Mouse (Mus musculus) heart, postnatal 0 days (tissue): Measurements from ENCODE around the gene Ebf4. TPM values are rescaled to one million over a fixed set of nuclear protein-coding genes. Genes with fewer than 3 reads are reported as not detected.

ENCODE experiments used
- ATAC-seq: fragments of 200-750 bp; cut with Nextera tagmentation; 2 replicates; pipeline ENCODE4 v1.8.0; 2017; ENCODE audit warnings: low read depth, moderate number of reproducible peaks, moderate library complexity; ENCODE audit not compliant: insufficient read depth
- DNase-seq: peaks from one replicate; pipeline ENCODE4 v3.0.0-alpha.2; 2016; ENCODE audit warnings: low spot score
- H3K27ac ChIP-seq: fragments of 300-500 bp; sonication (generic); 2 replicates; pipeline ENCODE4 v1.5.1; 2014; ENCODE audit warnings: low read depth, mild to moderate bottlenecking
- H3K27me3 ChIP-seq: fragments of 300-500 bp; sonication (generic); 2 replicates; pipeline ENCODE4 v1.6.1; 2014; ENCODE audit warnings: low read length, mixed read lengths; ENCODE audit not compliant: control insufficient read depth, insufficient read depth
- H3K36me3 ChIP-seq: fragments of 300-500 bp; sonication (generic); replicated peaks from 2 replicates; pipeline ENCODE4 v1.6.1; 2014; ENCODE audit warnings: low read length, mixed read lengths; ENCODE audit not compliant: control insufficient read depth, insufficient read depth
- H3K4me1 ChIP-seq: fragments of 300-500 bp; sonication (generic); 2 replicates; pipeline ENCODE4 v1.6.1; 2014; ENCODE audit warnings: antibody characterized with exemption; ENCODE audit not compliant: control insufficient read depth, insufficient read depth
- H3K4me2 ChIP-seq: fragments of 300-500 bp; sonication (generic); 2 replicates; pipeline ENCODE4 v1.6.1; 2014; ENCODE audit warnings: low read depth, mild to moderate bottlenecking, low read length, moderate library complexity
- H3K4me3 ChIP-seq: fragments of 300-500 bp; sonication (generic); 2 replicates; pipeline ENCODE4 v1.5.1; 2014; ENCODE audit warnings: low read depth, low read length
- H3K9ac ChIP-seq: fragments of 300-500 bp; sonication (generic); replicated peaks from 2 replicates; pipeline ENCODE4 v1.6.1; 2014; ENCODE audit warnings: low read depth, low read length, mixed read lengths
- H3K9me3 ChIP-seq: fragments of 300-500 bp; sonication (generic); replicated peaks from 2 replicates; pipeline ENCODE4 v1.6.1; 2016; ENCODE audit warnings: low read length; ENCODE audit not compliant: control insufficient read depth
- CTCF ChIP-seq: IDR thresholded peaks from 2 replicates; pipeline ENCODE4 v1.5.1; 2016; ENCODE audit warnings: antibody characterized with exemption, control low read depth, low read depth
- EP300 ChIP-seq: IDR thresholded peaks from 2 replicates; pipeline ENCODE4 v1.6.1; 2016; ENCODE audit warnings: antibody characterized with exemption, low read depth
- WGBS: fragments of 180-500 bp; shearing (Covaris S2); extraction: QIAGEN DNeasy Blood & Tissue Kit; methylation state at CpG from one replicate; pipeline ENCODE4 v1.1.7; 2014; 5-methylcytosine and 5-hydroxymethylcytosine counted together
- polyA plus RNA-seq: library from polyadenylated mRNA; unstranded; fragments of >200 nt; fragmentation: Nextera tagmentation; extraction: Ambion mirVana; gene quantifications from 2 replicates; pipeline ENCODE4 v1.2.1, GENCODE M21; 2015
- total RNA-seq: library from RNA; depleted of rRNA; stranded (reverse); fragments of >200 nt; gene quantifications from 2 replicates; pipeline ENCODE4 v1.2.3, GENCODE M21; 2014; ENCODE audit warnings: low replicate concordance

The Ebf4 gene
- total and polyA plus RNA-seq, 2 experiments from 2014 or later: 0.16 to 1.1 TPM

DNA sequence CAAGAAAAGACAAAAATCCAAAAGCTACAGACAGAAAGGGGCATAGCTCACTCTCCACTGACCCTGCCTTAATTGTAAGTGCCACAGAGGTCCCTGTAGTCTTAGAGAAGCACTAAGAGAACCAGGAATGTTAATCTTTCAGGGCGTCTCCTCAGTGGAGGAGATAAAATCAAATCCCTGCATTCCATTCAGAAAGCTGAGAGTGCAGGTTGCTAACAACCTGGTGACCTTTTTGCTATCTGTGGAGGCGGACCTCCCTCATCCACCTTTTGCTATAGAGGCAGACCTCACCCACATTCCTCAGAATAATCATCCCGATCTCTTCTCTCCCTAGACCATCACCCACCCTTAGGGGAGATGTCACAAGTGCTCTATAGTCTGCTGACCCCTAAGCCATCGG, 5.9 kb upstream of the Ebf4 start:
- H3K36me3 ChIP-seq: no peaks in the 10 kb centered on the region
- ATAC-seq (no peak), DNase-seq (no peak)
- H3K4me2 ChIP-seq: no peak overlapping the region
- TF ChIP-seq CTCF (no peak), EP300 (no peak)
- H3K27ac ChIP-seq: no peak overlapping the region
- peaks cover 7% of the 10 kb centered on the region for H3K27me3 ChIP-seq
- no peaks in the 10 kb centered on the region for H3K9me3 ChIP-seq
- H3K4me3 ChIP-seq: no peak overlapping the region
- no peak overlapping the region for H3K9ac ChIP-seq
- 51% methylated on average over 4 of the region's 4 CpGs for WGBS
- no peaks in the 10 kb centered on the region for H3K4me1 ChIP-seq

DNA sequence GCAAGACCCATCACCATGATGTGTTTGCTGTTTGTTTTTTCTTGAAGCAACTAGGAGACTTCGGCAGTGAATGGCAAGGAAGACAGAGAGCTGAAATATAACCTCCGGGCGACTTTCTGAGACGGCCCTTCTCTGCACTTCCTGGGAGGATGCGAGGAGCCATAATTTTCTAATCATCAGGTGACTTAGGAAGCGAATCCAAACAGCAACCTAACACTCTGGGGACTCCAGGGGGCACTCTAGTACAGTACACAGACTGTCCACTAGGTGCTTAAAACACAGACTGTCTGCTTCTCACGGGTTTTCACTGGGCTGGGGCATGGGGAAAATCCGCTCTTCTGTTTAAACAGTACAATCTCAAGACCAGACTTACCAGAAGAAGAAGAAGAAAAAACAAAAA, 3.5 kb upstream of the Ebf4 start:
- Histone ChIP-seq H3K27me3 (peaks cover 28% of the 10 kb centered on the region), H3K9me3 (no peaks in the 10 kb centered on the region), H3K27ac (no peak overlapping the region), H3K36me3 (no peaks in the 10 kb centered on the region), H3K9ac (no peak overlapping the region), H3K4me3 (no peak overlapping the region), H3K4me2 (peak overlapping the region; percentile 30; the same call in 1 of the 2 replicates), H3K4me1 (peaks cover 8% of the 10 kb centered on the region; the same call in 1 of the 2 replicates)
- DNase-seq (peak; percentile 84), ATAC-seq (peak; percentile 80)
- WGBS: 9% methylated on average over 8 of the region's 8 CpGs
- peak; percentile 92 for TF ChIP-seq CTCF
- no peak for TF ChIP-seq EP300

DNA sequence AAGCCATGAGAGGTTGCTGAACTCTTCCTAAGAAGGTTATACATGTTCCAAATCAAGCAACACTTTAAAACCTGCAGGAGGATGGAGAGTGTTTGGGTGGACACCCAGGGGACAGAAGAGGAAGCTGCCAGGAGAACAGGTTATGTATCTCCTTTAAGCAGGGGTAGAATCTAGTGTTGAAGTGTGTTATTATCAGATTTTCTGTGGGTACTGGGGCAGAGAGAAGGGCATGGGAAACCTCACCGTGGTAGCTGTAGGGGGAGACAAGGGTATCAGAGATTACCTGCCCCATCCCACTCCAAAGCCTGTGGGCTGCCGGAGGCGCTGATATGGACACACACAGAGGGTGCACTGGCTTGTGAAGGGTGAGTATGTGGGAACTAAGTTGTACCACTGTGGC, 2.0 kb upstream of the Ebf4 start:
- DNase-seq (no peak), ATAC-seq (no peak)
- Histone ChIP-seq H3K36me3 (no peaks in the 10 kb centered on the region), H3K4me2 (no peak overlapping the region), H3K4me1 (peaks cover 8% of the 10 kb centered on the region; the same call in 1 of the 2 replicates), H3K4me3 (no peak overlapping the region), H3K27ac (no peak overlapping the region), H3K9ac (no peak overlapping the region), H3K27me3 (peaks cover 42% of the 10 kb centered on the region), H3K9me3 (no peaks in the 10 kb centered on the region)
- no peak for TF ChIP-seq CTCF
- no peak for TF ChIP-seq EP300
- 53% methylated on average over 3 of the region's 3 CpGs for WGBS

DNA sequence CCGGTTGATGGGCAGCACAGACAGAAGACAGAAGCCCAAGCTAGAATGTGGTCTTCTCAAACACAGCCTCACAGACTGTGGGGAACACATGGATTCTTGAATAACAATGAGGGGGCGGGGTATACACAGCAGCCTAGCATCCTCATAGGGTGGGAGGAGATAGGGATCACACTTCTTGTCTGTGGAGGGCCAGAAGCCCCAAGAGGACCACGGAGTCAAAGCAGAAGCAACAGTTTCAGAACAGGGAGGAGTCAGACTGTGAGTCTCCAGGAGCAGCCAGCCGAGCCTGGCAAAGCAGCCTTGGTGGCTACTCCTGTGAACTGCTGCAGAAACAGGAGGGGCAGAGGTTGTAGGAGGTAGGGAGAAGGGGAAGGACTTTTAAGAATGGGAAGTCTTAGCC, 1.5 kb upstream of the Ebf4 start:
- H3K27ac ChIP-seq: no peak overlapping the region
- H3K4me1 ChIP-seq: peaks cover 8% of the 10 kb centered on the region; the same call in 1 of the 2 replicates
- H3K9ac ChIP-seq: no peak overlapping the region
- TF ChIP-seq EP300: no peak
- TF ChIP-seq CTCF: no peak
- DNase-seq (no peak), ATAC-seq (no peak)
- peaks cover 42% of the 10 kb centered on the region for H3K27me3 ChIP-seq
- H3K4me2 ChIP-seq: no peak overlapping the region
- H3K36me3 ChIP-seq: no peaks in the 10 kb centered on the region
- no peaks in the 10 kb centered on the region for H3K9me3 ChIP-seq
- WGBS: 12% methylated on average over 4 of the region's 4 CpGs
- H3K4me3 ChIP-seq: no peak overlapping the region

DNA sequence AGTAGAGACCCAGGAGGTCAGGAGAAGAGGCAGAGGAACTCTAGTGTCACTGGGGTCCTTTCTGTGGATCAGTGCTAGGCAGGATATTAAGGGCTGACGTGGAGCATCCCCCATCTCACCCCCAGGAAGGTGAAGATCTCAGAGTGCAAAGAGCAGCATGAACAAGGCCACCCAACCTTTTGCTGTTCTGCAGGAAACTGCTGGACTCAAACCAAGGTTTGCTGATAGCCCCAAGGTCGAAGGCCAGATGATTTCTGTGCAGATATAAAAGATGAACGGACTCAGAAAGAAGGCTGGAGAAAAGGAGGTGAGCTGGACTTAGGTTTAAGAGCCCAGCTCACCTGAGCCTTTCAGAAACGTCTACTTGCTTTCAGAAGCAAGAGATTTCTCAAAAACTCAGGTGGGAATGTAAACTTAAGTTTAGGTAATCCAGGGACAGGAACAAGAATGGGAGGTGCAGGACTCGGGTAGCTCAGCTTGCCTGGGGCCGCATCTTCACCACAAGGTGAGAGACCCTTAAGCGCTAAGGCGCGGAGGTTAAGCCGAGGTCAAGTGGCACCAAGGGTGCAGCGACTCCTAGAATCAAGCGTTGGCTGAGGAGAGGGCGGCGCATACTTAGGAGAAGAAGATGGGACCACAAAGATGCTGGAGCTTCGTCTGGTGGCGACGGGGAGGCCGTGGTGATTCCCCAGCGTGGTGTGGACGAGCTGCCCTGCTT, 592 bp upstream of the Ebf4 start:
- Histone ChIP-seq H3K27ac (no peak overlapping the region), H3K4me3 (peak overlapping the region; percentile 56), H3K36me3 (no peaks in the 10 kb centered on the region), H3K9me3 (no peaks in the 10 kb centered on the region), H3K4me1 (peaks cover 8% of the 10 kb centered on the region; the same call in 1 of the 2 replicates), H3K4me2 (peak overlapping the region; percentile 90), H3K27me3 (peaks cover 42% of the 10 kb centered on the region), H3K9ac (peak overlapping the region; percentile 60)
- ATAC-seq (no peak), DNase-seq (no peak)
- 10% methylated on average over 20 of the region's 20 CpGs for WGBS
- TF ChIP-seq CTCF (no peak), EP300 (no peak)
